Mouse (Mus musculus): Measurements from ENCODE around the gene Lrp6.

The Lrp6 gene

DNA sequence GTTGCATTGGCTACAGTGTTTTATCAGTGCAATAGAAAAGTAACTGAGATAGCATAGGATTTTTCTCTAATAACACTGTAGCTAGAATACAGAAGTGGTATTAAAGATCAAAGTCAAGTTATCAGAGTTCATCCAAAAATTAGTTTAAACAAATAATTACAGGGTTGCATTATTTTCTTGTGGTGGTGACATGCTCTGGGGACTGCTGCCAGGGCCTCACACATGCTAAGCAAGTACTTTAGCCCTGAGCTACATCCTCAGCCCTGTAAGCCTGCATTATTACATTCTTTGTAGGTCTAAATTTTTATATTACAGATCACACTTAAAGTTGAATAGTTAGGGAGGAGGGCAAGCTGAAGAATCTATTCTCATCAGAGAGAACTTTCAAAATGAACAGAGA, 68.2 kb downstream of the Lrp6 start:
- DNase-seq (ENCODE audit: low read depth, low spot score) = no peak

DNA sequence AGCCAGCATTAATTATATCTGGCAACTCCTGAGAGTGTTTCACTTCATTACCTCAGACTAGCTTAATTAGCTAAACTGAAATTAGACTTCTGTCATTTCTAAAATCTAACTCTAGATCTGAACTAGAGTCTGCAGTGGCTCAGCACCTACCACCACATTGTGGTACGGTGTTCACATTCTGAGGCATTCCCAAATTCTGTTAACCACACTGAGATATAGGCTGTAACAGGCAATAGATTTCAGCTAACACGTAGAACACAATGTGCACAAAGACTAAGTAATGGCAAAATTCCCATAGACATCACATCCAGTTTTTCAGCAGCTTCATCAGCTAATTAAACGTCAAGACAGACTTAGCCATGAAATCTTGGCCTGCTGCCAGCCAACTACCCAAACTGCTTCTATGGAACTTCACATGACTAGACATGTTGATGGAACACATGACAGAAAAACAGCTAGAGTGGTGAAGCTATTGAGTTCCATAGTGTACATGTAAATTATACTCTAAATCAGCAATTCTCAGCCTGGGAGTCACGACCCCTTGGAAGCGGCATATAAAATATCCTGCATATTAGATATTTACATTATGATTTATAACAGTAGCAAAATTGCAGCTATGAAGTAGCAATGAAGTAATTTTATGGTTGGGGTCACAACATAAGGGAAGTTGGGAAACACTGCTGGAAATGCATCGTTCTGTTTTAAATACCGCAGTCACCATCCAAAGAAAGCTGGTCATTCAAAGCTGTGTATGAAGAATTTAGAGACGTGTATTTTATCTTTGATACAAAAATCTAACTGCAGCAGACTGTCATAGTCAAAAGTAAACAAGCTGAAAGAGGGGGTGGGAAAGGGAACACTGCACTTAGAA, 71.7 kb downstream of the Lrp6 start:
- DNase-seq (ENCODE audit: low read depth, low spot score) = peak; percentile 8

DNA sequence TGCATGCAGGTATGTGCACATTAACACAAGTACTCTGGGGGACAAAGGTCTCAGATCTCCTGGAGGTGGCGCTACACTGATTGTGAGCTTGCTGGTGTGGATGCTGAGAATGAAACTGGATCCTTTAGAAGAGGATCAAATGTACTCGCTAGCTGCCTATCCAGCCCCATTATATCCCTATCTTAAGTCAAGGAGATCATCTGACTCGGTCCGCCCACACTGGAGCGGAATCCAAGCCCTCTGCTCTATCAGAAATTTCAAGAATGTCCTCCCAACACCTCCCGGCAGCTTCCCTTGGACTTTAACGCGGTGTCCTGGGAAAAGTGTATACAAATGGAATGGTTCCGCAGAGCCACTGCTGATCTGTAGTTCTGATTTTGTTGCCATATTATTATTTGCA, 77.1 kb downstream of the Lrp6 start:
- no peak for DNase-seq (ENCODE audit: low read depth, low spot score)

DNA sequence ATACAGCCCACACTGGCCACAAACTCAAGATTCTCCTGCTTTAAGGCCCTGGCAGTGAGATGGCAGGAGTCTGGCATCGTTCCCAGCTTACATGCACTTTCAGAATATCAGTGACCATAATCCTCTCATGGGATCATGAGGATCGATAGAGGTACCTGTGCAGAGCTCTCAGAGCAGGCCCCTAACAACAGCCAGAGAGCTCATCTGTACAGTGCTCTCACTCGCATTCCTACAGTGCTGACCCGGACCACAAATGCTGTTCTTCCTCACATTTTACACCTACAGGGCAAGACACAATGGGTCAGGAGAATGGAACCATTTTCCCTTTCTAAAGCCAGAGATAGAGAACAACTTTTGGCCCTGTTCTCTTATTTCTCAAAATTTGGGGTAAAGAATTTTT, 77.6 kb downstream of the Lrp6 start:
- DNase-seq (ENCODE audit: low read depth, low spot score) = no peak

DNA sequence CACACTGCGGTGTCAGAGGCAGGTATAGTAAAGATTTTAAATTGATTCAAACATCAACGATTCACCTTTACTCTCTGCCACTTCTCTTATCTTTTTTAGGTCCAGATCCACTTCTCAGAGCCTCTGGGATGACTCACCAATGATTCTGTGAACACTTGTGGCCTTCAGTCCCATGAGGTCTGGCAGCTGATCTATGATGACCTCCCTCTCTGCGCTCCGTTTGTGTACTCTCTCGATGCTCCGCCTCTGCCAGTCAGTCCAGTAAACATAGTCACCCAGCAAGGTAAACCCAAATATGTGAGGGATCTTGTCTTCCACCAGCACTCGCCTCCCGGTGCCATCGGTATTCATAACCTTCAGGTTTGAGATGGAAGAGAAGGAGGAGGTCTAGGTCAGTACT, 80.4 kb downstream of the Lrp6 start:
- DNase-seq (ENCODE audit: low read depth, low spot score) = no peak

DNA sequence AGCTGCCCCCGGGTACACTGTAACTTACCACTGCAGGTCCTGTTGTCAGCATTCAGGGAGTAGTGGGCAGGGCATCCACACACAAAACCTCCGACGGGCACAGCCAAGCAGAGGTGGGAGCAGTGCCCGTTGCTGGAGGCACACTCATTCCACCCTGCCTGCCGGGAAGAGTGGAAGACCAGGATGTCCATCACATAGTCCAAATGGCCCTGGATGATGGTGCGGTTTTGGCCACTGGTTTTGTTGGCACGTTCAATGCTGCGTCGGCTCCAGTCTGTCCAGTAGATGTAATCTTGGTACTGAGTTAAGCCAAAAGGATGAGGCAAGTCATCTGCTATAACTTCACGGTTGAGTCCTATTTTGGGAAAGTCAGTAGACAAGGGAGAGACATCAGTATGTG, 87.3 kb downstream of the Lrp6 start:
- no peak for DNase-seq (ENCODE audit: low read depth, low spot score)

DNA sequence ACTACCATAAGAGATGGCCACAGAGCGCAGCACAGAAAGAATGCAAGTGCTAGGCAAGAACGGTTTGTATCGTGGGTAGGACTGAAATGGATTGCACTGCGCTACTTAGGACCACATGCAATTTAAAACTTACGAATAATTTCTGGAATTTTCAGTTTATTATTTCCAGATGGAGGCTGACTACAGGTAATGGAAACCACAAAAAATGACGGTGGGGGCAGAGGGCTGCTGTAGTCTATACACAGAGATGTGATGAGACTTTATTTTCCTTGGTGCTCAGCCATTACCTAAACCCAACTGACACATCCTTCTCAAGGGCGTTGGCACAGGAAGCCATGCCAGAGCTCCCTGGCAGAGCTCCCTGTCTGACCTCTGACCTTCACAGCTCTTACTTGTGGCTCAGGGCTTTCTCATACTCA, 93.6 kb downstream of the Lrp6 start:
- DNase-seq (ENCODE audit: low read depth, low spot score) = no peak

DNA sequence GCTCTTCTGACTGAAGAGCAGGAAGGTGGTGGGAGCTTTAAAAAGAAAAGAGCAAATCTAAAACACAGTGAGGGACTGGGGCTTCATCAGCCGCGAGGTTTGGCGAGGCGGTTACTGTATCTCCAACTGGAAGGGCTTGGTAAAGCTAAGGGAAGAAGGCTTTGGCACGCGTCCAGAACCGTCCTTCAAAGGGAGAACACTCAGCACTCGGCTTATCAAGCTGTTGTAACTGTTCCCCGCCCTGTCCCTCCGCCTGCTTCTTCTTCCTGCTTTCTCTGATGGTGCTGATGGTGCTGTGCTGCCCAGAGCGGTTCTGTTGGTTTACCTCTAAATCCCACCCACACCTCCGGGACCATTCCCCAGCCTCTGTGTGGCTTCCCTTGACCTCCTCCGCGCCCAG, 95.9 kb downstream of the Lrp6 start:
- no peak for DNase-seq (ENCODE audit: low read depth, low spot score)

DNA sequence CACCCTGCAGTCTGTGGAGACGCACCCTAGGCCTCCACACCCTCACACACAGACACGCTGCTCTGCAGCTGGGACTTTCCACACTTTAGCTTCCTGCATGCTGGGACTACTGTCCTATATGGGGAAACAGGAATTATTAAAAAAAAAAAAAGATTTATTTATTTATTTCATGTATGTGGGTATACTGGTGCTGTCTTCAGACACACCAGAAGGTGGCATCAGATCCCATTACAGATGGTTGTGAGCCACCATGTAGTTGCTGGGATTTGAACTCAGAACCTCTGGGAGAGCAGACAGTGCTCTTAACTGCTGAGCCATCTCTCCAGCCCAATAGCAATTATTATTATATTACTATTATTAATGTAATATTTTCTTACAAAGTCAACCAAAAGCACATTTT, 97.5 kb downstream of the Lrp6 start:
- DNase-seq (ENCODE audit: low read depth, low spot score) = no peak

DNA sequence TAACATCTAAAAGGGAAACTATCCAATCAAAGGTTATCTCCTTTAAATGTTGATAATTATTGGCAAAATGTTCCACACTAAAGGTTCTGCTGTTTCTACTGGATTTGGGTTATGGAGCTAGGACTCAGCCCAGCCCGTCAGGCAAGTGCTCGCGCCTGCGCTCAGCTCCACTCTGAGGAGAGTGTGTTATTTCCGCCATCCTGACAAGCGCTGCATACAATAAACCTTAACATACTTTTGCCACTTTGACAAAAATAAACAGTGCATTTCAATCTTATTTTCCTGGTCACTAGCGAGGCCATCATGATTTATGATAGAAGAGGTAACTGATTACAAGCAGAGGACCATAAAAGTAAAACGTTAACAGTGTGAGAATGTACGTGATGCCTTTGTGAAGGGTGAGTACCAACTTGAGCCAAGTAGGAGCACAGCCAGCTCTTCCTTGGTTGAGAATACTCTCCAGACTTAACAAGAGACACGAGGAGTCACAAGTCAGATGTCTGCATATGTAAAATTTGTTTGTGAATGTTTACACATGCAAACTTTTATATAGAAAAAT, 100.0 kb downstream of the Lrp6 start:
- no peak for DNase-seq (ENCODE audit: low read depth, low spot score)

DNA sequence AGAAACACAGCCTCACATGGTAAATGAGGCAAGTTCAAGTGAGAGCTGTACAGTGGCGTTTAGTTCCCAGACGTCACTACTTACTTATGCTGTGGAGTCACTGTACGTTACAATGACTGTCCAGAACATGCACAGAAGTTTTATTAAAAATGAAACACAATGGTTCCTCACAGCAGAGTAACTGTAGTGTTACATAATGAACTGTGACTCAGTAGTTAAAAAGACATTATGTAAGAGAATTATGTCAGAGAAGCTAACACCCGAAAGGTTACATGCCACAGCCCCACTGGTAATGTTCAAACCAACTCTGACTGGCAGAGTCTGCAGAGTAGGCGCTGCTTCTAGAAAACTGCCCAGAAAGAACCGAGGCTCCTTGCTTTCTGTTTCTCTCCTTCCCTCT, 105.6 kb downstream of the Lrp6 start:
- no peak for DNase-seq (ENCODE audit: low read depth, low spot score)

DNA sequence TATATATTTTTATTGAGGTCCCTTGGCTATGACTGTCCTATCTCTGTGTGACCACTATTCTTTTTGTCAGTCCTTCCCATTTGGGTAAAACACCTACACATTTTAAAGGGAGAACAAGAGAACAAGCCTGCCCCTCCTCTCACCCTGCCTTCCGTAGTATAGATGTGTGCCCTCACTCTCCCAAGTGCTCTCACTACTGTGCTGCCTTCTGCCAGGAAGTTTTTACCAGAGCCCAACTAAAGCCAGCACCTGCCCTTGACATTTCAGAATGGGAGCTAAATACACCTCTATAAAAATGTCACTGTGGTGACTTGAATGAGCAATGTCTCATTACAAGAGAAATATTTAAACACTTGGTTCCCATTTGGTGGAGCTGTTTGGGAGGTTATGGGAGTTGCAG, 108.4 kb downstream of the Lrp6 start:
- DNase-seq (ENCODE audit: low read depth, low spot score) = no peak

DNA sequence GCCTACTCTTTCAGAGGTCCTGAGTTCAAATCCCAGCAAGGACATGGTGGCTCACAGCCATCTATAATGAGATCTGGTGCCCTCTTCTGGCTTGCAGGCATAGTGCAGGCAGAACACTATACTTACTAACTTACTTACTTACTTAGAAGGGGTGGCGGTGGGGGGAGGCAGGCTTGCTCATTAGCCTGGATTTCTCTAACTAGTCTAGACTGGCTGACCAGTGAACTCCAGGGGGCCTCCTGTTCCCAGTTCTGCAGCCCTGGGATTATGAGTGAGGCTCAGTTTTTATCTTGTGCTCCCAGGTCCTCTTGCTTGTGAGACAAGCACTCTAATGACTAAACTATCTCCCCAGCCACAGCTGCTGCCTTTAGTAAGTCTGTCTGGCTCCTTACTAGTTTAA, 112.7 kb downstream of the Lrp6 start:
- DNase-seq (ENCODE audit: low read depth, low spot score) = no peak

DNA sequence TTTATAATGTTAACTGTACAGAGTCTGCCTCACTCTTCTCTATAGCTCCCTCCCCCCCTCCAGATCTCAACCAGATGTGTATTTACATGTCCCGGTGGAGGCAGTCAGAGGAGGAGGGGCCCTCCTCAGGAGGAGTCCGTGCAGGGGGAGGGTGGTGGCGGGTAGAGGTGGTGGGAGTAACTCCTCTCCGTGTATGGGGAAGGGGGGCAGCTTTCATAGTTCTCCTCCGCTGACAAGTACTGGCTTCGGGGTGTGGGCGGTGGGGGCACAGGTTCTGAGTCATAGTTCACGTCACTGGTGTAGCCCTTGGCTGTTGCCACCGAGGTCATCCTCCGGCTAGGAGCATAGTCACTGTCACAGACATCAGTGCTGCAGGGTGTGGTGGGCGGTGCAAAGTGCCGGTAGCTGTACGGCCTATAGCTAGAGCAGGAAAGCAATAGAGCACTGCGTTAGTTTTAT, 116.1 kb downstream of the Lrp6 start:
- DNase-seq (ENCODE audit: low read depth, low spot score) = no peak

DNA sequence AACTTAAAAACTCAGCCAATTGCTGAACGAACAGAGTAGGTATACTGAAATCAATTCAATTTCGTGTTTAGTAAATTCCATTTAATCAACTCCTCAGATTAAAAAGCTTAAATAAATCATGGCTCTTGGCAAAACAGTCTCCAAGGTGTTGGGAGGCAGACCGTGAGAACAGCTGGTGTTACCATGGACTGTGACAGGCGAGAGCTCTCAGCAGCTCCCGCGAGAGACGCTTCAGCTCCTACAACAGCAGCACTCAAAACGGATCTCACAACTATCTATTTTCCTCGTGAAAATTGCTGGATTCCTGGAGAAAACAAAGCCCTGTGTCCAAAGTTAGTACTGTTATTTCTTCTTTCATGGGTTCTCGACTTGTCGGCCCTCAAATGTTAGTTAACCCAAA, 116.8 kb downstream of the Lrp6 start:
- DNase-seq (ENCODE audit: low read depth, low spot score) = no peak

DNA sequence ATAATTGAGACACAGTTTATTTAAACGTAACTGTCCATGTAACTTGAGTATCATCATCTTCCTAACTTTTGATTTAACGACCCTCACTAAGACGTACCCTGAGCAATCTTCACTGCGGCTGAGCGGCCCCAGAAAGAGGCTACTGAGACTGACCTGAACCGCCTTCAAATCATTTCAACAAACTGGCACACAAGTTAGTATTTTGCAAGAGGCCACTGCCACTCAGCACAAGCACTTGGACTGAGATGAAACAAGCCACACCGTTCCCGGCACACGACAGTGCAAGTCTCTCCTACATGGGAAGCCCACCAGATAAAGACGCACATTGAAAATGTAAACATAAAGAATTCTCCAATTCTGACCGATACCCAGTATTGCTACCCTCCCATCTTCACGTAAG, 118.3 kb downstream of the Lrp6 start:
- DNase-seq (ENCODE audit: low read depth, low spot score) = no peak

DNA sequence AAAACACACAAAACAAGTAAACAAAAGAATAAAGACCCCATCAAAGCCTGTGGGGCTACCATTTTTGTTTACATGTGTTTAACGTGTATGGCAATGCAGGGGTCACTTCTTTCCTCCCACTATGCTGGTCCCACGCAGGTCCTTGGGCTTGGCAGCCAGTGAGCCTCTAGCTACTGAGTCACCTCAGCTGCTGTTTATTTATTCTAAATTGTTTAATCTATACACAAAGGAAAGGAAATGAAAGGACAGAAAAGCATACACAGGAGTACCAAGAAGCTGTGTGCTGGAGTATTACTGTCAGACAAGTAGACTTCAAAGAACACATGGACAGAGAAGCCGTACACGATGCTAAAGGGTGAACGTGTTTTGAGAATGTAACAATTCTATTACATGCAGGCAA, 122.8 kb downstream of the Lrp6 start:
- no peak for DNase-seq (ENCODE audit: low read depth, low spot score)

DNA sequence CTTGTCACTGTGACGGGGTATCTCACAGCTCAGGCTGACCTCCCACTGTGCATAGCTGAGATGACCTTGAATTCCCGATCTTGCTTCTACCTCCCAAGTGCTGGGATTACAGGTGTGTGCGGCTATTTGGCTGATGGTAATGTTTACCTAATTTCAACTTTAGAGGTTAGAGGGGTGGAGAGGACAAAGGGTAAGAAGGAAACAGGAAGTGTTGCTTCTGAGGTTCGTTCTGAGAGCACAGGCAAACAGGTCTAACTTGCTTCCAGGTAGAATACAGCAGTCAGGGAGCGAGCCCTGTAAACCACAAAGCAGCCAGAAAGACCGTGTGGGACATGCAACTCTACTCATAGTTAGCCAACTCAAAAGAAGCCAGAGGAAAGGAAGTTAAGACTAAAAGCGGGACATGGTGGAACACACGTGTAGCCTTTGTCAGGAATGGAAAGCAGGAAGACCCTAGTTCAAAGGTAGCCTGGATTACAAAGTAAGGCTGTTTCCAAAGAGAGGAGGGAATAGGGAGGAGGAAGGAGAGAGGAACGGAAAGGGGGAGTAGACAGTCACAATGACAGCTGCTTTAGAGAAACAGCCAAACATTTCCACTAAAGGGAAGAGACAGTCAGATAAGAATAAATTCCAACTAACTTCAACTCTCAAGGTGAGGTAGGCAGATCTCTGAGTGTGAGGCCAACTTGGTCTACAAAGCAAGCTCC, 123.4 kb downstream of the Lrp6 start:
- no peak for DNase-seq (ENCODE audit: low read depth, low spot score)

DNA sequence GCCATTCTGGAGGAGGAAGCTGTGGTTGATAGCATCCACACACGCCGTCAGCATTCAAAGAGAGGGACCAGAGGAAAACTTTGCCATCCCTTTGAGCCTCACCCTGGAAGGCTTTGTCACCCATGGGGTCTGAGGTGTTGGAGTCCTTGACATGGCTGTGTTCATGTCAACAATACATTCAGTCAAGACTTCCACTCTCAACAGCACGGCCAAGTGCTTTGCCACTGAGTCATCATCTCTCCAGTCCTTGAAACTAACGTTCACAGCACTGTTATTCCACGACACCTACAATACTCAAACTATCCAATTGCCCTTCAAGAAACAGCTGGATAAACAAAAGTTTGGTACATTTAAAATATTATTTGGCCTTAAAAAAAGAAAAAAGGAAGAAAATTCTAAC, 124.5 kb downstream of the Lrp6 start:
- DNase-seq (ENCODE audit: low read depth, low spot score) = no peak

DNA sequence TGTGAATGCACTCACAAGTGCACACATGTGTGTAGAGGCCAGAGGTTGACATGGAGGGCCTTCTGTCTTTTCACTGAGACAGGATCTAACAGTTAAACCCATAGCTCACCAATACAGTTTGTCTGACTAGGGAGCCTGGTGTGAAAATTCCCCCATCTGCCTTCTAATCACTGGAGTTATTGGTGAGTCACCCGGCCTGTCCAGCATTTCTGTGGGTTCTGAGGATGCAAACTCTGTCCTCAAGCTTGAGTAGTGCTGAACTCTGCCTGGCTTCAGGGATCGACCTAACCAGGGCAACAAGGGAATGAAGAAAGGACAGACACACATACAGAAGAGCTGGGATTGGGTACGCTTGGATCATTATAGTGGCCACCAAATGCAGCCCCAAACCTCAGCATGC, 125.0 kb downstream of the Lrp6 start:
- DNase-seq (ENCODE audit: low read depth, low spot score) = no peak

DNA sequence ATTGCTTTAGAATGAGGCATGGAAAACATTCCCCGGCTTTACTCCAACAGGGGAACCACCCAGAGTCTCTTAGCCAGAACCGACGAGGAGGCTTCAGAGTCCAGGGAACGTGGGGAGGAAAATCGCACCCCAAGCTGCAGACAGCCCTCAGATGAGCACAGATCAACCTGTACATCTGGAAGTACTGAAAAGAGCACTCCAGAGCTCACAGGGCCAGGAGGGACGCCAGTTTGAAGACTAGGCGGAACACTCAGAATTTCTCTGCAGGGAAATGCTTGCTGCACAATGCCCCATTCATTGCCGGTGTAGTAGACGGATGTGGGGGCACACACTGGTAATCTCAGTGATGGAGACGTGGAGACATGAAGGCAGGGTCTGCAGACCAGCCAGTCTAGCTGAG, 126.7 kb downstream of the Lrp6 start:
- DNase-seq (ENCODE audit: low read depth, low spot score) = no peak

DNA sequence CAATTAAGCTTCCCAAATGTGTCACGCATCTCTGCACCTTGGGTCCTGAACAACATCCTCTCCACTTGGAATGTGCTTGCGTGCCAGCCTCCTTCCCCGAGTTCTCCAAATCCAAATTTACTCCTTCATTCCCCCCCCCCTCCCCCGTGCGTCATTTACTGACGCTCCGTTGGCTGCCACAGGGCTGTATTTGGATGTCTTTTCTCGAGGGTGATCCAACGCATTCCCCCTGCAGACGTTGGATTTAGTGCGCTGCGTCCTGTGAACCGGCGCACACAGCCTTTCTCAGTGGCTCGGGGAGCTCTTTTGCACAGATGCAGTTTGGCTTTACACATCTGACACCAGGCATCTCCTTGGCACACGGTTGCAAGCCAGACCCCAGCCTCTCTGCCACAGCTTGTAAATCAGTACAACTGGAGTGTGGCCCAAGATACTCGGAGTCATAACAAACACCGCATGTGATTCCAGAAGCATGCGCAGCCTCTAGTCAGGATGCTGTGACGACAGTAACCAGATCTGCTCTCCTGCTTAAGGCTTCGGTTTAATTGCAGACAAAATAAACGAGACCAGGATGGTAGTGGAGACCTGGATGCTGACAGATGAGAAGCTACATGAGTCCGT, 127.3 kb downstream of the Lrp6 start:
- DNase-seq (ENCODE audit: low read depth, low spot score) = no peak

Measured in retina, postnatal 7 days (tissue).